Mouse (Mus musculus) ES-Bruce4 (cell line): Measurements from ENCODE around the gene Slc2a1.

Experiments used
- CTCF ChIP-seq: IDR thresholded peaks from one replicate; pipeline ENCODE4 v1.8.1; 2011; ENCODE audit warnings: low read depth, low read length
- EP300 ChIP-seq: IDR thresholded peaks from 2 replicates; pipeline ENCODE4 v1.6.1; 2011; ENCODE audit warnings: low read depth, low read length; ENCODE audit not compliant: insufficient read depth
- POLR2A ChIP-seq: IDR thresholded peaks from one replicate; pipeline ENCODE4 v1.8.1; 2011; ENCODE audit warnings: low read length; ENCODE audit not compliant: insufficient read depth

DNA sequence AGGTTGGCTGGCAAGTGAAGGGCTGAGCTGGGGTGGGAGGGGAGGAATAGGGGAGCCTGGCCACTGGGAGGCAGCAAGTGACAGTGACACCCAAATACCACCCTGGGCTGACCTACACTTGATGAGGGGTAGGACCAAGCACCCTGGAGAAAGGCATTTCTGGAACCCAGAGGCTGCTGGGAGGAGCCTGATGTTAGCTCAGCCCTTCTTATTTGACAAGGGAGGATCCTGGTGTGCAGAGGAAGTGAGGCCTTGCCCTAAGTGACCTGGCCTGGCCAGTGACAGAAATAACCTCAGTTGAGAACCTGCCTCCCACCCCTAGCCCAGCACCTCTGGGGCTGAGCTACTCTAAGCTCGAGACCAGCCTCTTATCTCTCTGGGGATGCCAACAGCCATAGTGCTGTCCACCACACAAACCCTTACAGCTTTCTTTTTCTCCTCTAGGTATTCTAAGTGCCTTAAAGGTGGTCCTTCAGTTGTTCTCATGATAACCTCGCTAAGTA is 16.3 kb downstream of the Slc2a1 start:
- TF ChIP-seq POLR2A (no peak), CTCF (no peak), EP300 (no peak)
